Mouse (Mus musculus): ENCODE data around the gene Afap1.

The Afap1 gene

DNA sequence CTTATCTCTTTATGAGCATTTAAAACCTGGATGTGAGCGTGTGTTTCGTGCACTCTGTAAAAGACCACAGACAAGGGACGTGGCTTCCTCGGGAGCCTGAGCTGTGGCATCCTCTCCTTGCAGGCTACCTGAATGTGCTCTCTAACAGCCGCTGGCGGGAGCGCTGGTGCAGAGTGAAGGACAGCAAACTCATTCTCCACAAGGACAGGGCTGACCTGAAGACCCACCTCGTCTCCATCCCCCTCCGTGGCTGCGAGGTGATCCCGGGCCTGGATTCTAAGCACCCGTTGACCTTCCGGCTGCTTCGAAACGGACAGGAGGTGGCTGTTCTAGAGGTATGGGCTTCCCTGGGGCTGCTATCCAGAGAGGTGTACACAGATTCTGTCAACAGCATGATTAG is 81.1 kb downstream of the Afap1 start:
- DNase-seq (ENCODE audit: low read depth), result peak; percentile 10

DNA sequence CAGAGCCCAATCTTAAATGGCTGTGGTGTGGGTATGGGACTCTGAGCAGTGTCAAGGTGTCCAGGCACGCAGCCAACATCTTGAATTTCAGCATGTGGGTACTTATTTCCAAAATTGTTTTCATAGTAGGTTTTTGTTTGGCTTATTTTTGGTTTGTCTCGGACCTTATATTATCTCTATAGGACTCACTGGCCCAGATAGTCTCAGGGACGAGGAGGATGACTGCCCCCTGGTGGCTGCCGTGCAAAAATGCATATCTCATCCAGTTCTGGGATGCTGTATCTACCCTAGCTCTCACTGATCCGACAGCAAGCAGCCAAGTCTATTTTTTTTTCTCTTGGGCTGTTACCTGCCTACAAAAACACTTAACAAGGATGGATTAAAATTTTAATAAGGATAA is 82.6 kb downstream of the Afap1 start:
- DNase-seq (ENCODE audit: low read depth), result peak; percentile 75

DNA sequence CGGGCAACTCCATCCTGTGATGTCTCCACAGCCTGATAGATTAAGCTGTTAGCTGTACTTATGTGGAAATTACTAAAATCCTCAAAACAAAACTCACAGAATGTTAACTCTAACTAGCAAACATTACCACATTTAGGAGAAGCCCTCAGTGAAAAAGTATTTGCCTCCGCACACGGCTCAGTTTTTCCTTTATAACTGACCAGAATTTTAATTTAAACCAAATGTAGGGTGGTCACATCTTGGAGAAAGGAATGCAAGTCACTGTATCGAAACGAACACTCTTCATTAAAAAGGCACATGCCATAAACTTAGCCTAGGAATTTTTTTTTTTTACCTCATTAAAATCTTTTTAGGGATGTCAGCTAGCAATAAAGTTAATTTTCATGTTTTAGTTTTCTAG is 87.4 kb downstream of the Afap1 start:
- no peak for DNase-seq (ENCODE audit: low read depth)

DNA sequence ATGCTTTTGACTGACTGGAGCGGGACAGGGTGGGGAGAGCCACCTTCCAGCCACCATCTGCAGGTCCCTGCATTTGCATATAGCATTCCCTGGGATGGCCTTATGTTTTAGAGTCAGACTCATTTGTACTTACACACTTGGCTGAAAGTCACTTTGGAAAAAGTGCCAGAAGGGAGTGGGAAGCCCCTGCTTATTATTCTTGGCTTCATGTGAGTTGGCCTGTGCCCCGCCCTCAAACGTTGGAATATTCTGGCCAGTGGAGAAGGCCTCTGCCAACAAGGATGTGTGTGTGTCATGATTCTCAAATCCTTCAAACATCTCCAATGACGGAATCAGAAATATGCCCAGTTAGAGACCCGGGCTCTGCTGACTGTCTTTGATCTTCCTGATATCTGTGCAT is 88.2 kb downstream of the Afap1 start:
- DNase-seq (ENCODE audit: low read depth), result no peak

DNA sequence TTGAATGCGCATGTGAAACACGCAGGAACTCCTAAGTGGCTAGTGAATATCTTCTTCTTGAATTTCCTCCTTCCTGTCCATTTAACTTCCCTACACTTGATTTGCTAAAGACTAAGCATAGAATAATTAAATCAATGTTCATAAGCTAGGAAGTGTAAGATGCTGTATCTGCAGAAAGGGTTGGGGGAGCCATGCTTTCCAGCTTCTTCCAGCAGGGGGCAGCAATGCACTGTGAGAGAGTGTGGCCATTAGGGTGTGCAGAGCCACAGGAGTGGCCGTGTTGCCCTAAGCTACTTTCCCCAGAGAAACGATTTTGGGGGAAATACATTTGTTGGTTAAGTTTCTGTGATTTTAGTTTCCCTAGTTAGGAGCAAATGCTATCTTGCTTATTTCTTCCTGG is 88.9 kb downstream of the Afap1 start:
- peak; percentile 78 for DNase-seq (ENCODE audit: low read depth)

DNA sequence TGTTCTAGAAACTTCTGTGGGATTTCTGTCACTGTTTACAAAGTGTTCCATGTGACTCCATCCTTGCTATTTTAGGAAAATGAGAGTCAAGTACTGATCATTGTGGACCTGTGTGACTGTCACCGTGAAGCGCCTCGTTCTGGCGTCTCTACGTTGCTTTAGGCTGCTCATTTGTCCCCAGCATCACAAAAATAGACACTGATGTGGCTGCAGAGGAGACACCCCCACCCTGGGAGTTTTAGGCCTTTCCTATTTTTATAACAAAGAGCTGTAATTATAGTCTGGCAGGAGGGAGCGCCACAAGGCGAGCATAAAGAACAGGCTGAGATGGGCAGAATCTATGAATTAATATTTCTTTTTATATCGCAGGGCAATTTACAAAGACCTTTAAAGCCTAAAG is 92.5 kb downstream of the Afap1 start:
- no peak for DNase-seq (ENCODE audit: low read depth)

DNA sequence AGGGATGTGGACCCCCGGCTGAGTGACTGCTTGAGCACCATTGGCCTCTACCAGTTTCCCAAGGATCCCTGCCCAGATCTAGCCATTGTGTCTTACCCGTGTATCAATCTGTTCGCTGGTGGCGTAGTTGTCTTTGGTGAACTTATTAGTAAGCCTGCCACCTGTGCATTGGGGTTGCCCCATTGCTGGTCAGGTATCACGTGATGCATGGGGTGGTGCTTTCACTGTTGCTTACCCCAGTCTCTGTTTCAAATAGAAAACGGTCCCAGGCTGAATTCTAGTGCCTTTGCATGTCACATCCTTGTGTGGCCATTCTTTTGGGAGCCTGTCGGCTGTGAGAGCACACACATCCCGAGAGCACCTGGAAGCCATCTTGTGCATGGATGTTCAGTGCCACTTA is 95.0 kb downstream of the Afap1 start:
- no peak for DNase-seq (ENCODE audit: low read depth)

DNA sequence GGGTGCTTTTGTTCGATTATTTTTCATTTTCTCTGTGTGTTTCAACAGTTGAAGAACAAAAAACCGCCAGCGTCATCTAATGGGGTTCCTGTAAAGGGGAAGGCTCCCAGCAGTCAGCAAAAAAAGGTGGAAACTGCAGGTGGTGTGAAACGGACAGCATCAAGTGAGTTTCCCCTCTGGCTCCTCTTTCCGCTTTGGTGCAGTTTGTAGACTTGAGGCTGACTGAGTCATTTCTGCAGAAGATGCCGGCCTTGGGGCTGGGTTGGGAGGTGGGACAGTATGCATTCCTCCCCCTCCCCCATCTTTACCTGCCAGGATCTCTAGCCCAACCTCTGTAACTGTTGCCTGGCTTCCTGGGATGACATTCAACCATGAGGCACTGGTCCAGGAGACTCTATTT is 96.4 kb downstream of the Afap1 start:
- DNase-seq (ENCODE audit: low read depth), result no peak

DNA sequence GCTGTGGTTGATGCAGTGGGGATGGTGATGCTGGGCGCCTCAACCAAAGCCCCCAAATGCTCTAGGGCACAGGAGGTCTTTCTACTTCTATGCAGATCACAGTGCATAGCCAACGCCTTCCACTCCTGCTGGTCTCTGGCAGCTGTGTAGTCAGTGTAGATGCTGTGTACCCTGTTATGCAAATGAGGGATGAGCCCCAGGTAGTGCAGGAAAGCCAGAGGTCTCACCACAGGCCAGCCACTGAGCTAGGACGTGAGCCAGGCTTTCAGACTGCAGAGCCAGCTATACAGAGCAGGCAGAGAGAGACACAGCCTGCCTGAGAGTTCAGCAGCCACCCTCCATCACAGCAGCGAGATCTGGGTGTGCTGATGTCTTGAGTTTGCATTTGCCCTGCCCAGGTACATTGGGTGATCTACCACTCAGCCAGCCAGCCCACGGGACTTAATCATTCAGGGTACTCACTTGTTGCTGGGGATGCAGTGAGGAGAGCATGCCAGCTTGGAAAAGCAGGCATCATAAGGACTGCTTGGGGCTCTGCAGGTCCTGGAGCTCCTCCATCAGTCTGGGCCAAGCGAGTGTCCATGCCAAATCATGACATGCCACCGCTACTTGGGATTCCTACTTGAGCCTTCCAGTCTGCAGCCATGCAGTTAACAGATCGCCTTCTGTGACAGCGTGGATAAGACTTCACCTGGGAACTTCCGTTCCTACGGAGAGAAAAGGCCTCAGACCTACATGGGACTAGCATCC is 97.0 kb downstream of the Afap1 start:
- no peak for DNase-seq (ENCODE audit: low read depth)

DNA sequence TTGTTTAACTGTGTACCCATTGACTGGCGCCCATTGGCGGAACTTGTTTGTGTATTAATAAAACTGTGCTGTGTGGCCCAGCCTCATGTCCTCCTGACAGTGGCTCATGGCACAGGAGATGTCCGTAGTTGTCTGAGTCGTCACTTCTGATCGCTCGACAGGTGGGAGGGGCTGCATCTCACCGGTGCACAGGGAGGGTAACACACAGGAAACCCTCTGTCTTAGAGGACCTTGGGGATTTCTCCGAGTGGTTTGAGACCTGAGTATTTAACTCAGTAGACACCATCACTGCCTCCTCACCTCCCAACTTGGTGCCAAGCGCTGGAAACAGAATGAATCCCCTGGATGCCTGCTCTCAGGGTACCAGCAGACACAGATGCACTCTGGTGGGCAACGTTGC is 110.7 kb downstream of the Afap1 start:
- peak; percentile 35 for DNase-seq (ENCODE audit: low read depth)

DNA sequence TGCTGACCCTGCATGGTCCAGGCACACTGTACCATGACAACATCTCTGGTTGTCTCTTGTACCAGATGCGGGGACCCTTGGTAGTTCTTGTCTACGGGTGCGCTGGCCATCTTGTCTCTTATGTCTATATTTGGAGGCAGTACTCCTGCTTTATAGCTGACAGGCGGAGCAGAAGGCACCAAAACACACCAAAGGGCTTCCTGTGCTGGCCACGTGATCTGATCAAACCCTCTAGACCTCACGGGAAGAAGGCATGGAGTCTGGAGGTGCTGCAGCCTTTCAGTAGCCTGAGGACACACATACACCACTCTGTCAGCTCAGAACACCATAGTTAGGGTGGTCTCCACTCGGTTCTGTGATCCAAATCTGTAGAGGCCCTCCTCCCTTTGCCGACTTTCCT is 113.0 kb downstream of the Afap1 start:
- DNase-seq (ENCODE audit: low read depth), result peak; percentile 30

DNA sequence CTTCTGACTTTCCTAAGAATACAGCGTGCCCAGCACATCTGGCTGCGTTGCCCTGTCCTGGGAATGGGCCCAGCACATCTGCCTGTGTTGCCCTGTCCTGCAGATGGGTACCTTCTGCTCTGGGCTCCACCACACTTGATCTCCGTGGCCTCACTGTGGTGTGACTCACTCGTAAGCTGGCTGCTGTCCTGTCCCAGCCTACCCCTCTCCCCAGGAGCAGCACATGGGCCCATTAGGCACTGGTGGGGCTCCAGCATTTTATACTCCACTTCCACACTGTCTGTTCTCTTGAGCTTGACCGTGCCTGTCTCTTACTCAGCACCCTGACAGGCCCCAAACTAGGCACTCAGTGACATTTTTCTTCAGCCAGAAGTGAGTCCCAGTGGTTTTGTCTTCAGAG is 113.5 kb downstream of the Afap1 start:
- DNase-seq (ENCODE audit: low read depth), result no peak

DNA sequence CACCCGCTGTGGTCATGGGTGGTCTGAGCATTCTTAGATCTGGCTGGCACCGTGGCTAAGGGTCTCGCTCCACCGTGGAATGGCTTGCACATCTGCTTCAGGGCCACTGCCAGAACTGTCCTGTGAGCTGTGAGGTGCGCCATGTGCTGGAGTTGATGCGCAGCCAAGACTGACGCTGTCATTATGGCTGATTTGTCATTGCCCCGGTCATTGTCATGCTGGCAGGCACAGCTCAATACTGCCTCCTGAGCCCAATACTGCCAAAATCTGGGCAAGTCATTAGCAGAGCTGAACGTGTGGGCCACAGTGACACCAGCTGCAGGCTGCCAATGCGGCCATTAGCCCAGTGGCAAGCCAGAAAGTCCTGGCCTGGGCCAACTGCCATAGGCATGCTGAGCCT is 114.5 kb downstream of the Afap1 start:
- DNase-seq (ENCODE audit: low read depth), result no peak

DNA sequence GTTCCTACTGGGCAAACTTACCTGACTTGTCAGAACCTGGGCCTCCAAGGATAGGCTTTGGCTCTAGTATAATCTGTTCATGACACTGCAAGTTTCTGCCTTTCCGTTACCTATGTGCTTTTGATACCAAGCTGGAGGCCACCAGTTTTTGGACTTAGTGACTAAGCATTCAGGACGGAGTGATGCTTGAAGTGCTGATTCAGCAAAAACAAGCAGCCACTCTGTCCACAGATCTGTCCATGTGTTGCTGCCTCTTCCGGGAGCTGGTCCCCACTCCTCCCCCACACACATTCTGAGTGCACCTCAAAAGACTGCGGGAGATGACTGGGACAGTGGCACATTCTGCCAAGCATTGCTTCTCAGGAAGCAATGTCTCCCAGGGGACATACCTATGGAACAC is 116.3 kb downstream of the Afap1 start:
- DNase-seq (ENCODE audit: low read depth), result no peak

DNA sequence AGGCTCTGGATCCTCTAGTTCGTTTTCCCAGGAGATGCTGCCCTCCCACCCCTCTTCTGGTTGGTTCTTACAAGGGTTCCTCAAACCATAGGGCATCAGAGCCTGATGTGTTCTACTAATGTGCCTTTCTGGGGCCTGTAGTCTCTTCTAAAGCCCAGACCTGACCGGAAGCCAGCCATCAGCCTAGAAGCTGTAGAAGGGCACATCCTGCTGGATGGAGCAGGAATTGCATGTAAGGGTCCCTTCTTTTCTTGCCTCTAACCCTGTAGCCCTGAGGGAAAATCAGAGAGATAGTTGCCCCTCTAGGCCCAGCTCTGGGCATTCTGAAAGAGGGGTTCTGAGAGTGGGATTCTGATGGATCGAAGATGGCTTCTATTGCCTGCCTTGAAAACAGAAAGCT is 125.2 kb downstream of the Afap1 start:
- peak; percentile 68 for DNase-seq (ENCODE audit: low read depth)

DNA sequence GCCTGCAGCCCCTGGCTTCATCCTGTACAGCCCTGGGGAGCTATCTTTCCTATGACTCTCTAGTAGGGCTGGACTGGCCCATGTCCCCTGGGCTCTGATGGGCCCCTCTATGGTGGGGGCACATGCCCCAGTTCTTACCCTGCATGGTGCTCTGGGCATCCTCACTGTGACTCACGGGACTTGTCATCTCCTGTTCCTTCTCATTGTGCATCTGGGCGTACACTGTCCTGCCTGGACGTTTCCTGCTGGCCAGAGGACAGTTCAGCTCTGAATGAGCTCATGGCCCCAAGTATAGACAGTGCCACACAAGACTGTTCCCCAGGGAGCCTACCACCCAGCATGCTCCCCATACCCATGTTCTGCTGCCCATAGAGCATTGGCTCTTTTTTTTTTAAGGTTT is 128.0 kb downstream of the Afap1 start:
- no peak for DNase-seq (ENCODE audit: low read depth)

DNA sequence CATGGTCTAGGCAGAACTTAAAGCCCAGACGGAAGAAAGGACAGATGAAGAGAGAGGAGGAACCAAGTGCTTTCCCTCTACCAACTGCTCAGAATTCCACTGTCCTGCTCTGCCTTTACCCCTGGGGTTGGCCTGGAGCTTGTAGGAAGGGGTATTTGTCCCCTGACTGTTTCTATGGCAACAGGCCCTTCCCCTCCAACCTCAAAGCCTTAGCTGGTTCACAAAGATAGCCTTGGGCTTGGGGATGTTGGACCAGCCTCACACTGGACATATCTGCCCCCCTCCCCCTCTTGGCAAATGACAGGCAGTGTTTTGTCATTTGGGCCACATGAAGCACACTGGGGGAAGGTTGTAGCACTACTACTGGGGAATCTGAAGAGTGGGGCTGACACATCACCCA is 129.2 kb downstream of the Afap1 start:
- DNase-seq (ENCODE audit: low read depth), result no peak

DNA sequence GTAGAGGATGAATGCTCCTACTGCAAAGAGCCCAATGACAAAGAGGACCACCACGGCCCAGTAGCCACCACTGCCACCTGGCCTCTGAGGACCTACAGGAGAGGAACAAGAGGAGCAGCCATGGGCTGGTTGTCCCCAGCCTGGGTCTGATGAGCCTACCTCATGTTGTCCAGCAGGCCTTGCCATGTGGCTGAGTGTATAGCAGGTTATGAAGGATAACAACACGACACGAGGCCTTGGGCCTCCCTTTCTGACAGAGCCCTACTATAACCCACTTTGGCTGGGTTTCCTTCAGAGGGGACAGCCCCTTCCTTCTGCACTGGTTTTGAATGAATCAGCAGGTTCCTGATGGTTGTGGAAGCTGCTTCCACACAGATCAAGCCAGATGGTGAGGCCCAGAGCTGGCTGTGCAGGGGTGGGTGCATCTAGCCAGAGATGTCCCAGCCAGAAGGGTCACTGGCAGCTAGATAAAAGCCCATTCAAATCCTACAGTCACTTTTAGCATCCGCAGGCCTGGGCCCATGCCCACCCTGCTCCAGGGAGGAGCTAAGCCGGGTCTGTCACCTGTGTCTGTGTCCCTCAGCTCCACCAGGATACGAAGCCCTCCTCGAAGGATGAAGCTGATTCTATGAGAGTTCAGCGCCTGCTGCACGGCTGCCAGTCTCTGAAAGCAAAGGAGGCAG is 131.0 kb downstream of the Afap1 start:
- no peak for DNase-seq (ENCODE audit: low read depth)

DNA sequence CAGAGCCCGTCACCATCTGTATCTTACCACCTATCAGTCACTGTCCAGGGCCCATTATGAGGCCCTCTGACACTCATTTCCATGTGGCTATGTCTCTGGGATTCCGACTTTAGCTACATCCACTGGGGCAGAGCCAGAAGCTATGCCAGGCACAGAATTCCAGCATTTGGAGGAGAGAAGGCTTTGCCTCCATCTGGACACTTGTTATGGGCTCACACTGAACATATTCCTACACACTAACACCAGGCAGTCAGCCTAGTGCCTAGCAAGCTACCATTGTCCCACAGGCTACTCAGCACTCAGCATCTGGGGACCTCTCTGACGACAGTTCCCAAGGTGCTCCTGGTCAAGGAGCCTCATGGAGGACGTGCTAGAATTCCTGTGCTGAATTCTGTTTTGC is 132.0 kb downstream of the Afap1 start:
- no peak for DNase-seq (ENCODE audit: low read depth)

DNA sequence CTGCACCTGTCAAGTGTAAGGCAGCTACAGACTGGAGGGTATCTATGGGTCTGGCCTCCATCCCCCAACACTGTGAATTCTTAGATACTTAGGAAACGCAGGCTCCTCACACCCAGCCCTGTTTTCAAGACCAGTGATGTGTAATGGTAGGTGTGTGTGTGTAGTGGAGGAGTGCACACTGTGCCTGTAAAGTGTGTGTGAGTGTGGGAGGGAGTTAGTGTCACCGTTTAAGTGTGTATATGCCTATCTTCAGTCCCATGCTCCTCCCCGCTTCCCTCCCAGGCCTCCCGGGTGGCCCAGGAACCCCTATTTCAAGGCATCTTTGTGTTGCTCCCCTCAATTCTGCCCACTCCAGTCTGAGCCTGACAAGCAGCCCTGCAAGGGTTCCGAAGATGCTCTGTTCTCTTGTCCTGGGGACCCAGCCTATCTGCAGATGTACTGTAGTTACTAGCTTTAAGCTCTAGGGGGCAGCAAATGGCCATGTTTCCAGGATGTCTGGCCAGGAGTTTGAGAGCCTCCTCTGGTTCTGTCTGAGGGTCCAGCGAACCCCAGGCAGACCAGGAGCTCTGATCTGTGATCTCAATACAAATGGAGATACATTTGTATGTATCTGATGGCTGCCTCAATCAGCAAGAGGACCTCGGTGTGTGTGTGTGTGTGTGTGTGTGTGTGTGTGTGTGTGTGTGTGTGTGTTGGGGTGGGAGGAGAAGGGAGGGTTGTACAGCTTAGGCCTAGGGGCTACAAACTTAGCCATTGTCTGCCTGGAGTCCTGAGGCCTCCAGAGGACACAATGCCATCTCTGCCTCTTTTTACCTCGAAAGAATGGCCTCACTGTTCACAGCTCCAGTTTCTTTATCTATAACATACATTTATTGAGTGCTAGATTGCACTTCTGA is 140.7 kb downstream of the Afap1 start:
- peak; percentile 73 for DNase-seq (ENCODE audit: low read depth)

DNA sequence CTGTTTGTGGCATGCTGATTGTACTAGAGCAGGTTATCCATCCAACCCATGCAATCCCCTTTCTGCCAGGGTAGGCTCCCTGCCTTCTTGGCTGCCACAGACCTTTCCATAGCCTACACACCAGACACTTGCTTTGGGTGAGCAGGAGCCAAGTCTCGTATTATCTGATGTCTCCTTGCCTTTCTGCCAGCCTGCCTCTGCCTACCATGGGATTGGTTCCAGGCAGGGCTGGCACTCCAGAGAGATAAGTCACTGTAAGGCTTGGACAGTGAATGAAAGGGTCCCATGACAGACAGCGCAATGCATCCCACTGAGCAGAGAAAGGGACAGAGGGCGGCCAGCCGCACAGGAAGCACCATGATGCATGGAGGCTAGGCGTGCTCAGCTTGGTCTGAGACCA is 146.5 kb downstream of the Afap1 start:
- DNase-seq (ENCODE audit: low read depth), result no peak

DNA sequence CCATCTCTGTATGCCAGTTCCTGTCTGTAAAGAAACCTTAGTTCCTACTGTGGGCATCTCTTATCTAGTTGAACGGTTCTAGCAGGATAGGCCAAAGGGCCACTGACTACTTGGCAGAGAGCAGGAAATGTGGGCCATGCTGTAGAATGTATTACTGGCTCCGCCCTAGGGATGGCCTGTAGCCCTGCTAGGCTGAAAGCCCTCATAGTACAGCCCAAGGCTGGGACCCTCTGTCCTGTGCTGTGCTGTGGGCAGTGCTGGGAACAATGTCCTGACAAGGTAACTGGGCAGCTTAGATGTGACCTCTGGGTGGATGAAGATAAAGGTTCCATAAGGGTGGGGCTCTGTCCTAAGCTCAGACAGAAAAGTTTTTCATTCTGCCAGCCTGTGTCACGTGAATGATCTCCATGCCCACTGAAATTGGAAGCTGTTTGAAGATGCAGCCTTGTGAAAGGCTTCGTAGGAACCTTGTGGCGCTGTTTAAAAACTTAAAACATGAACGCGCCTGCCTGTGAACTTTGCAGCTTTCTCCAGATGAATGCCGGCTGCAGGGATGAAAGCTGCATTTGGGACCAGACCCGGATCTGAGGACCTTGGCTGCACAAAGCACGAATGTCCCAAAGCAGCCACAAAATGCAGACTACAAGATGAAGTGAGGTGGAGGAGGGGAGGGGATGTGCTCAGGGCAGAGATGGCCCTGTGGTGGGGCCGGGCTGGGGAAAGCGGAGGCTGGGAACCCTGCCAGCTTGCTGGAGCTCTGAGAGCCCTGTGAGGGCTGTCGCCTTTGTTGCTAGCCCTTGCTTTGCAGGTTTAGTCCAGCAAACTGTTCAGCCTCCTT is 147.5 kb downstream of the Afap1 start:
- no peak for DNase-seq (ENCODE audit: low read depth)

All from induced T-regulatory cell, adult 2 months (primary cell).